Mouse (Mus musculus): ENCODE data around the gene Cpa5. TPM values are rescaled to one million over a fixed set of nuclear protein-coding genes. Genes with fewer than 3 reads are reported as not detected.
A peak's percentile ranks its signal among the peaks of the same experiment; 100 is the strongest.

Cpa5 gene
- polyA plus RNA-seq, 1 experiment from 2014 or later, result 0.10 TPM

GRCm38 (mm10) chr6:30621986-30622389 lies 11.2 kb downstream of the Cpa5 start:
- H3K4me1 ChIP-seq (ENCODE audit: control insufficient read depth, insufficient read depth, low read length), result peaks cover 23% of the 10 kb centered on the region
- no peak overlapping the region for H3K9ac ChIP-seq (ENCODE audit: low read length)
- H3K4me2 ChIP-seq (ENCODE audit: low read length), result no peak overlapping the region
- no peak for DNase-seq (ENCODE audit: low spot score)
- H3K27ac ChIP-seq (ENCODE audit: low read depth, low read length), result no peak overlapping the region
- no peaks in the 10 kb centered on the region for H3K27me3 ChIP-seq (replicated peaks; ENCODE audit: control insufficient read depth, insufficient read depth, low read length)
- no peak for ATAC-seq
- H3K9me3 ChIP-seq (replicated peaks; ENCODE audit: control insufficient read depth, low read length), result no peaks in the 10 kb centered on the region
- H3K4me3 ChIP-seq (ENCODE audit: low read depth, low read length), result no peak overlapping the region
- H3K36me3 ChIP-seq (ENCODE audit: control insufficient read depth, insufficient read depth, low read length), result no peaks in the 10 kb centered on the region
- 92% methylated on average over 4 of the region's 4 CpGs for WGBS

GRCm38 (mm10) chr6:30624763-30625162 lies 14.0 kb downstream of the Cpa5 start:
- no peak for ATAC-seq

GRCm38 (mm10) chr6:30628152-30628551 lies 17.3 kb downstream of the Cpa5 start:
- DNase-seq (ENCODE audit: low spot score) (peak; percentile 50), ATAC-seq (peak; percentile 37; the same call in 1 of the 2 replicates)
- no peaks in the 10 kb centered on the region for H3K27me3 ChIP-seq (replicated peaks; ENCODE audit: control insufficient read depth, insufficient read depth, low read length)
- H3K36me3 ChIP-seq (ENCODE audit: control insufficient read depth, insufficient read depth, low read length), result no peaks in the 10 kb centered on the region
- no peaks in the 10 kb centered on the region for H3K9me3 ChIP-seq (replicated peaks; ENCODE audit: control insufficient read depth, low read length)
- H3K9ac ChIP-seq (ENCODE audit: low read length), result no peak overlapping the region
- H3K4me1 ChIP-seq (ENCODE audit: control insufficient read depth, insufficient read depth, low read length), result 0 out of 2 replicates have a peak, but pooled peaks cover 2% of the 10 kb centered on the region
- no peak overlapping the region for H3K4me2 ChIP-seq (ENCODE audit: low read length)
- peak overlapping the region; percentile 14; the same call in 1 of the 2 replicates for H3K27ac ChIP-seq (ENCODE audit: low read depth, low read length)
- 65% methylated on average over 6 of the region's 6 CpGs for WGBS
- no peak overlapping the region for H3K4me3 ChIP-seq (ENCODE audit: low read depth, low read length)

More at GRCm38 (mm10) chr6:30624763-30625162, 14.0 kb downstream of the Cpa5 start:
- Histone ChIP-seq H3K4me3 (ENCODE audit: low read depth, low read length) (no peak overlapping the region), H3K9me3 (replicated peaks; ENCODE audit: control insufficient read depth, low read length) (no peaks in the 10 kb centered on the region), H3K4me1 (ENCODE audit: control insufficient read depth, insufficient read depth, low read length) (0 out of 2 replicates have a peak, but pooled peaks cover 2% of the 10 kb centered on the region), H3K4me2 (ENCODE audit: low read length) (no peak overlapping the region), H3K9ac (ENCODE audit: low read length) (no peak overlapping the region), H3K27ac (ENCODE audit: low read depth, low read length) (no peak overlapping the region), H3K27me3 (replicated peaks; ENCODE audit: control insufficient read depth, insufficient read depth, low read length) (no peaks in the 10 kb centered on the region), H3K36me3 (ENCODE audit: control insufficient read depth, insufficient read depth, low read length) (no peaks in the 10 kb centered on the region)
- DNase-seq (ENCODE audit: low spot score), result no peak
- 96% methylated on average over 9 of the region's 9 CpGs for WGBS

GRCm38 (mm10) chr6:30629989-30630388 lies 19.2 kb downstream of the Cpa5 start:
- H3K27ac ChIP-seq (ENCODE audit: low read depth, low read length), result no peak overlapping the region
- 86% methylated on average over 1 of the region's 1 CpGs for WGBS
- H3K9ac ChIP-seq (ENCODE audit: low read length), result no peak overlapping the region
- no peak overlapping the region for H3K4me2 ChIP-seq (ENCODE audit: low read length)
- H3K4me1 ChIP-seq (ENCODE audit: control insufficient read depth, insufficient read depth, low read length), result 0 out of 2 replicates have a peak, but pooled peaks cover 2% of the 10 kb centered on the region
- no peak overlapping the region for H3K4me3 ChIP-seq (ENCODE audit: low read depth, low read length)
- H3K9me3 ChIP-seq (replicated peaks; ENCODE audit: control insufficient read depth, low read length), result no peaks in the 10 kb centered on the region
- ATAC-seq, result no peak
- no peaks in the 10 kb centered on the region for H3K27me3 ChIP-seq (replicated peaks; ENCODE audit: control insufficient read depth, insufficient read depth, low read length)
- no peaks in the 10 kb centered on the region for H3K36me3 ChIP-seq (ENCODE audit: control insufficient read depth, insufficient read depth, low read length)
- no peak for DNase-seq (ENCODE audit: low spot score)

- Histone ChIP-seq H3K4me3 (ENCODE audit: low read depth, low read length) (no peak overlapping the region), H3K4me2 (ENCODE audit: low read length) (no peak overlapping the region), H3K9me3 (replicated peaks; ENCODE audit: control insufficient read depth, low read length) (no peaks in the 10 kb centered on the region), H3K27me3 (replicated peaks; ENCODE audit: control insufficient read depth, insufficient read depth, low read length) (no peaks in the 10 kb centered on the region), H3K27ac (ENCODE audit: low read depth, low read length) (no peak overlapping the region), H3K4me1 (ENCODE audit: control insufficient read depth, insufficient read depth, low read length) (peaks cover 3% of the 10 kb centered on the region; the same call in 1 of the 2 replicates), H3K36me3 (ENCODE audit: control insufficient read depth, insufficient read depth, low read length) (no peaks in the 10 kb centered on the region), H3K9ac (ENCODE audit: low read length) (no peak overlapping the region)
- ATAC-seq (no peak), DNase-seq (ENCODE audit: low spot score) (no peak)
- 71% methylated on average over 8 of the region's 8 CpGs for WGBS
Observed at GRCm38 (mm10) chr6:30635361-30635862, 24.6 kb downstream of the Cpa5 start.

GRCm38 (mm10) chr6:30636186-30636842 lies 25.5 kb downstream of the Cpa5 start:
- H3K4me3 ChIP-seq (ENCODE audit: low read depth, low read length), result no peak overlapping the region
- no peak overlapping the region for H3K9ac ChIP-seq (ENCODE audit: low read length)
- ATAC-seq (no peak), DNase-seq (ENCODE audit: low spot score) (no peak)
- H3K9me3 ChIP-seq (replicated peaks; ENCODE audit: control insufficient read depth, low read length), result no peaks in the 10 kb centered on the region
- no peak overlapping the region for H3K4me2 ChIP-seq (ENCODE audit: low read length)
- peaks cover 3% of the 10 kb centered on the region; the same call in 1 of the 2 replicates for H3K4me1 ChIP-seq (ENCODE audit: control insufficient read depth, insufficient read depth, low read length)
- no peaks in the 10 kb centered on the region for H3K36me3 ChIP-seq (ENCODE audit: control insufficient read depth, insufficient read depth, low read length)
- H3K27ac ChIP-seq (ENCODE audit: low read depth, low read length), result no peak overlapping the region
- 41% methylated on average over 4 of the region's 4 CpGs for WGBS
- no peaks in the 10 kb centered on the region for H3K27me3 ChIP-seq (replicated peaks; ENCODE audit: control insufficient read depth, insufficient read depth, low read length)

GRCm38 (mm10) chr6:30638674-30639268 lies 28.0 kb downstream of the Cpa5 start, which contains the start of gene Cpa1:
Cpa1 (plus strand) TSS chr6:30639218.
- ATAC-seq, result no peak
- Histone ChIP-seq H3K9me3 (replicated peaks; ENCODE audit: control insufficient read depth, low read length) (no peaks in the 10 kb centered on the region), H3K36me3 (ENCODE audit: control insufficient read depth, insufficient read depth, low read length) (no peaks in the 10 kb centered on the region), H3K4me2 (ENCODE audit: low read length) (no peak within 1 kb of the TSS), H3K4me3 (ENCODE audit: low read depth, low read length) (no peak within 1 kb of the TSS), H3K9ac (ENCODE audit: low read length) (no peak within 1 kb of the TSS), H3K27ac (ENCODE audit: low read depth, low read length) (no peak within 1 kb of the TSS), H3K4me1 (ENCODE audit: control insufficient read depth, insufficient read depth, low read length) (peaks cover 3% of the 10 kb centered on the region; the same call in 1 of the 2 replicates), H3K27me3 (replicated peaks; ENCODE audit: control insufficient read depth, insufficient read depth, low read length) (no peaks in the 10 kb centered on the region)
- DNase-seq (ENCODE audit: low spot score), result no peak
- WGBS, result 91% methylated on average over 5 of the region's 5 CpGs

- Histone ChIP-seq H3K27ac (ENCODE audit: low read depth, low read length) (no peak overlapping the region), H3K4me1 (ENCODE audit: control insufficient read depth, insufficient read depth, low read length) (peaks cover 4% of the 10 kb centered on the region; the same call in 1 of the 2 replicates), H3K4me3 (ENCODE audit: low read depth, low read length) (no peak overlapping the region), H3K36me3 (ENCODE audit: control insufficient read depth, insufficient read depth, low read length) (no peaks in the 10 kb centered on the region), H3K9ac (ENCODE audit: low read length) (no peak overlapping the region), H3K4me2 (ENCODE audit: low read length) (no peak overlapping the region), H3K27me3 (replicated peaks; ENCODE audit: control insufficient read depth, insufficient read depth, low read length) (no peaks in the 10 kb centered on the region), H3K9me3 (replicated peaks; ENCODE audit: control insufficient read depth, low read length) (no peaks in the 10 kb centered on the region)
- WGBS, result 84% methylated on average over 12 of the region's 12 CpGs
- DNase-seq (ENCODE audit: low spot score) (no peak), ATAC-seq (no peak)
Observed at GRCm38 (mm10) chr6:30643694-30644460, 33.1 kb downstream of the Cpa5 start.

Data from forebrain, embryonic 14.5 days (tissue).